Mouse (Mus musculus) G1E-ER4 (cell line): ENCODE measurements around the gene 1700023F06Rik. TPM values are rescaled to one million over a fixed set of nuclear protein-coding genes. Genes with fewer than 3 reads are reported as not detected.

Source experiments
- GATA1 ChIP-seq: IDR thresholded peaks from one replicate; pipeline ENCODE4 v1.8.0; 2012; ENCODE audit warnings: low read length, inconsistent platforms
- polyA plus RNA-seq: library from polyadenylated mRNA; stranded (reverse); fragments of >175 nt; gene quantifications from 2 replicates; pipeline ENCODE4 v1.2.3, GENCODE M21; 2012

Gene 1700023F06Rik
- polyA plus RNA-seq, 1 experiment = not detected

DNA sequence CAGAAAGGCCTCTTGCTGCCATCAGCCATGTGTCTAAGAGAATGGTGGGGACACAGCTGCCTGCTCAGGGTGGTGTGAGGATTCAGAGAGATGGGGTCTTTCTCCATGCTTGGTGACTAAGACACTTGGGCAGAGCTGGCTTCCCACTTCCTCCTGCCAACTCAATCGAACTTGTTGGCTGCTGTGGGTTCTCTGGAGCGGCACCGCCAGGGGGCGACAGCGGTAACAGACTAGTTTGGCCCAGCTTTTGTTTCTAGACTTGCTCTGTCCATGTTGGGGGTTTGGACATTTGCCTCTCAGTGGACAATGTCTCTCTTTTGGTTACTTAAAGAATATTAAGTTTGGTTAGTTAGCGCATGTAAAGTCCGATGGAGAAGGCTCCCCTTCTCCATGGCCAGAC, 24.6 kb upstream of the 1700023F06Rik start:
- no peak for TF ChIP-seq GATA1

- no peak for TF ChIP-seq GATA1
Observed at GRCm38 (mm10) chr11:103231367-103231766, 23.0 kb upstream of the 1700023F06Rik start.

GRCm38 (mm10) chr11:103230626-103231025, 22.3 kb upstream of the 1700023F06Rik start:
- TF ChIP-seq GATA1 = no peak

DNA sequence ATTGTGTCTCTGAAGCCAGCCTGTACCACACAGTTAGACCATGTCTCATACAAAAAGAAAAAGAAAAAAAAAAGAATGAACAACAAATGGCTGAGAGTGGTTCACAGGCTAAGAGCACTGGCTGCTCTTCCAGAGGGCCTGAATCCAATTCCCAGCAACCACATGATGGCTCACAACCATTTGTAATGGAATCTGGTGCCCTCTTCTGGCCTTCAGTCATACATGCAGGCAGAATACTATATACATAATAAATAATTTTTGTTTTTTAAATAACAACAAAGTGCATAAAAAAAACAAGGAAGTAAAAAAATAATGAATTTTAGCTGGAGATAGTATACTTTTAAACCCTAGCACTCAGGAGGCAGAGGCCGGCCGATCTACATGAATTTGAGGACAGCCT, 21.2 kb upstream of the 1700023F06Rik start:
- TF ChIP-seq GATA1 = no peak

- no peak for TF ChIP-seq GATA1
Observed at GRCm38 (mm10) chr11:103223951-103224456, 15.6 kb upstream of the 1700023F06Rik start.

- TF ChIP-seq GATA1 = no peak
Observed at GRCm38 (mm10) chr11:103223444-103223843, 15.1 kb upstream of the 1700023F06Rik start.

- TF ChIP-seq GATA1 = no peak
Observed at GRCm38 (mm10) chr11:103221437-103221836, 13.1 kb upstream of the 1700023F06Rik start.

GRCm38 (mm10) chr11:103219995-103220394, 11.6 kb upstream of the 1700023F06Rik start:
- TF ChIP-seq GATA1 = no peak

GRCm38 (mm10) chr11:103219259-103219658, 10.9 kb upstream of the 1700023F06Rik start:
- TF ChIP-seq GATA1 = no peak

DNA sequence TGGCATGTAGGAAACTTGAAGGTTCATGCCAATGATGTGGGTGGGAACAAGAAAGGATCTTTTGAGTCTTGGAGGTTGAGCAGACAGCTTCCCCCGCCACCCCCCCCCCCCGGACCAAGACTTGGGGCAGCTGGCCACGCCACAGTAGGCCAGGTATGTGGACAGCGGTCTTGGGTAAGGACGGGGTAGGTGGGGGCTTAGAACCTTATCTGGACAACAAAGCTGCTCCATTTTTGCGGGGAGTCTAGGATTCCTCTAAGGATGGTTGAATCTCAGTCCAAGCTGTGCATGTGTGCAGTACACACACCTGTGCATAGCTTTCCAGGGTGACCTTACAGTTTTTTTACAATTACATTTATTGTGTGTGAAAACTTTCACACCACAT, 10.2 kb upstream of the 1700023F06Rik start:
- no peak for TF ChIP-seq GATA1

- TF ChIP-seq GATA1 = no peak
Observed at GRCm38 (mm10) chr11:103217790-103218516, 9.6 kb upstream of the 1700023F06Rik start, which contains the start of gene Spata32. TSS of gene Spata32 (minus strand) at chr11:103218432.

GRCm38 (mm10) chr11:103215355-103215754, 7.0 kb upstream of the 1700023F06Rik start:
- TF ChIP-seq GATA1 = peak; percentile 82

GRCm38 (mm10) chr11:103213712-103214111, 5.4 kb upstream of the 1700023F06Rik start:
- no peak for TF ChIP-seq GATA1

DNA sequence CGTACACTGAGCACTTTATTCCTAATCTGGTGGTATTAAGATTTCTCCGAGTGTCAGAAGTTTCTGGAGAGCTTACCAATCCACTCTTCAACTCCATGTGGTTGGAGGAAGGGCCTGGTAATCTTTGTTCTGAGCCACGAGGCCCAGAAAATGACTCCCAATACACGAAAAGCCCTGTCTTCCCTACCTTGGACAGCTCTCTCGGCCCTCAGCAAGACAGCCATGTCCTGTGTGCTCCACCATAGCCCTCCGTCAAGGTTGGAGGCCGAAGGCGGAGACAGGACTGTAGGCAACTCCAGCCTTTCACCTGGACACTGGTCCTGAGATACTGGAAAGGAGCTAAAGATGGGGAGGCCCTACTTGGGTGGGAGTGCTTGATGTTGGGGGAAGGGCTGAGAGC, 1.9 kb upstream of the 1700023F06Rik start:
- TF ChIP-seq GATA1 = no peak

DNA sequence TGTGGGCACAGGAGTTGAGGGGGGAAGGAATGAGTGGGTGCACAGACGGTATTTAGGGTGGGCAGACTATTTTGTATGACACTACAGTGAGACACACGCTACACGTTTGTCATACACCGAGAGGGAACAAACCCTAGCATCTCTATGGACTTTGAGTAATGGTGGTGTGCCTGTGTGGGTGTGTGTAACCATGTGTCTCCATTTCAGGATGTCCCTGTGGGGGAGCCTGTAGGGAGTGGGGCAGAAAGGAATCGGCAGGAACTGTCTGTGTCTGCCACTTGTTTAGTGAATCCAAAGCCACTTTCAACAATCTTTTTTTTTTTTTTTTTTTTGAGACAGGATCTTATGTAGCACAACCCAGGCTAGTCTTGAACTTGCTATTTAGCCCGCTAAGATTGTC, 2.2 kb downstream of the 1700023F06Rik start:
- TF ChIP-seq GATA1 = no peak

GRCm38 (mm10) chr11:103202376-103202775, 6.0 kb downstream of the 1700023F06Rik start:
- TF ChIP-seq GATA1 = no peak

GRCm38 (mm10) chr11:103201664-103202063, 6.7 kb downstream of the 1700023F06Rik start:
- TF ChIP-seq GATA1 = no peak
